Mouse (Mus musculus): ENCODE measurements around the gene Efhd1.
A peak's percentile ranks its signal among the peaks of the same experiment; 100 is the strongest.

Efhd1 gene

DNA sequence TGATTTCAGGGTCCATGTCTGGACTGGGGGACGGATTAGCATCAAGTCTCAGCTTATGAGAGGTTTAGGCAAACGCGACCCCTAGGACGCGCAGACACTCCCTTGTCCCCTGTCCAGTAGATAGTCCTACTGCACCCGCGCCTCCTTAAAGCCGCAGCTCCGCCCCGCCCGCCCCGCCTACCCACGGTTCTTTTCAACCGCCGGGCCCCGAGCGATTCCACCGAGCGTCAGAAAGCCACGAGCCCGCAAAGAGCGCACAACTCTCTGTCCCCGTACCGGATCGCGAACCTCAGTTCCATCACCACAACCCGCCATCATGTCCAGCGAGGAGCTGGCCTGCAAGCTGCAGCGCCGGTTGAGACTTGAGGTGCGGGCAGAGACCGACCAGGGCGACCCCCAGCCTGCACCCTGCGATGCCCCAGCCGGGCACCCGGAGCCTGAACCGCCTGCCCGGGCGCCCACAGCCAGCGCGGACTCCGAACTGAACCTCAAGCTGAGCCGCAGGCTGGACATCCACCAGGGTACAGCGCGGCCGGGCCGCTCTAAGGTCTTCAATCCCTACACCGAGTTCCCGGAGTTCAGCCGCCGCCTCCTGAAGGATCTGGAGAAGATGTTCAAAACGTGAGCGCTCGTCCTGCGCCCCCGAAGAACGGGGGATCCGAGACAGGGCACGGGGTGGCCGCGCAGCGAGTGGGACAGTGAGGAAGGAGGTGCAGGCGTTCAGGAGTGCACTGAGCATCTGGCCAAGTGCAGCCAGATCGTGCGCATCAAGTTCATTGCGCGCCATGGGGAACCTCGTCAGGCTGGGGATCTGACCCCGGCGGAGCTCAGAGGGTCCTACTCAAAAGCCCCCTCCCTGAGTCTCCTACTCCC lies at the start of gene Efhd1:
Gene Efhd1, plus strand, starts transcription at position 230 of the 873 bp plus-strand sequence.
- no peak for DNase-seq (ENCODE audit: low read depth in 1 of 2, low spot score in 2 of 2)

DNA sequence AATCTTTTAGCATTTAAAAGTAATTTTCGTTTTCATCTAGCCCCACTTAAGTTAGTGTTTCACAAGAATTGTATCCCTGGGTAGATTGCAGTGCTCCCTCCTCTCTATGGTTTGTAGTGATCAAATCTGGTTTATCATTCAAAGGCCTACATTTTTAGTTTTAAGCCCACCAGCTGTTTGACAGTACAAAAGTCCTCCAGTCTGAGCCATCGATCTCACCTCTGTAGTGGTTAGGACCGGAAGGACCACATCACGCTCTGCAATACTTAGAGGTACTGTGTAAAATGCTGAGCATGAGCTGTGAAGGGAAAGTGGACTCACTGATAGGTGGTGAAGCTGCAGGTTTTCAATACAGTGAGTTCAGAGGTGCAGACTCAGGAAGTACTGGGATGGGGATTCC lies 49.4 kb upstream of the Efhd1 start:
- DNase-seq (ENCODE audit: low read depth in 1 of 2, low spot score in 2 of 2) = no peak

DNA sequence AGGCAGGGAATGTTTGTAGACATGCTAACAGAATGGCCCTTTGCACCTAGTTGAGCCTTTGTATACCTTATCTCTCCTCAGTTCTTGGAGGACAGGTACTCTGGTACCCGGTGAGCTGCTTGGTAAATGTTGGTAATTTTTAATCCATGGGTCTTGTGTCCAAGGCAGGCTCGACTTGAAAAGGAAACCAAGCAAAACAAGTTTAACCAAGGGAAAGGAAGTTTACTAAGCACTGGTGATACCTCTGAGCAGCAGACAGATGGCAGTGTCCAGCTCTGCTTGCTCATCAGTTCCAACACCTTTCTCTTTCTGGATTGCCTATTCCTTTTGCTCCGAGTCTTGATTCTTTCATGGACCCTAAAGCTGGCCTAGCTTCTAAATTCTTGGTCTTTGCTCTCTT lies 46.2 kb upstream of the Efhd1 start:
- DNase-seq (ENCODE audit: low read depth in 1 of 2, low spot score in 2 of 2) = no peak

DNA sequence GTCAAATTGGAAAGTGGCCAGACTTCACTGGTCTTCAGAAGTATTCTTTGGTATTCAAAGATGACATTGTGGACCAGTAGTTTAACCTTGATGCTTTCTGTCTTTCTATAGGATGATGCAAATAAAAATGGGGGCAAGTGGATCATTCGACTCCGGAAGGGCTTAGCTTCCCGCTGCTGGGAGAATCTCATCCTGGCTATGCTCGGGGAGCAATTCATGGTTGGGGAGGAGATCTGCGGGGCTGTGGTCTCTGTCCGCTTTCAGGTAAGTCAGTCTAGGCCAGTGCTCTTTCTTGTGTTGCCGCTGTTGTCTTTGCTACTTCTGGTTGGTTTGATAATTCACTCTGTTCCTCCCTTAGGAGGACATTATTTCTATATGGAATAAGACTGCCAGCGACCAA lies 38.4 kb upstream of the Efhd1 start:
- DNase-seq (ENCODE audit: low read depth in 1 of 2, low spot score in 2 of 2) = no peak

DNA sequence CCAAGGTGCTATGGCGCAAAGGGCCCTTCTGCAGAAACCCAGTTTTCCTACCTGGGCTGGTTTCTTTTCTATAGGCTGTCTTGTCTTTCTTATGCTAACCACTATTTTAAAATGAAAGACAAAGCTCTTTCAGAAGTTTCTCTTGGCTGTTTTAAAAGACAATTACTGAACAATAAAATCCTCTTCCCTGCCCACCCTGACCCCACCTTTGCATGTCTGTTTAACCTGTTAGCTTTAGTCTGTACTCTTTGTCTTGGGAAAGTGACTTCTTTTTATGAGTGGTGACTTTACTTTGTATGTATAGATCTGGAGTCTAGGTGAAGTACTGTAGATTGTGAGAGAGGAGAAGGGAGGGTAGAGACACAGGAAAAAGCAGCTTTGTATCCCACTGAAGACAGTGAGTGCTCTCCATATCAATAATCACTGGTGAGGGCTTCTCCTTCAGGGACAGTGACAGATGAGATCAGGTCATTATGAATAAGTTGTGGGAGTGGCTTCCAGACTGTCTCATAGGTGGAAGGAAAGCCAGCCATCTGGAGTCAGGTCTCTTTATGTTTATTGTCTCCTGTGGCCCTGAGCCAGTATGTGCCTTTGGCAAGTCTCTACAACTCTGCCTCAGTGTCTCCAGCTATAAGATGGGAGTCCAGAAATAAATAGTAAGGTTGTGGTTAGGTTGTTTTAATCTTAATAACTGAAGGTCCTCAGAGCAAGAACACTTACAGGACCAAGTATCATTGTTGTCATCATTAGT lies 37.6 kb upstream of the Efhd1 start:
- no peak for DNase-seq (ENCODE audit: low read depth in 1 of 2, low spot score in 2 of 2)

DNA sequence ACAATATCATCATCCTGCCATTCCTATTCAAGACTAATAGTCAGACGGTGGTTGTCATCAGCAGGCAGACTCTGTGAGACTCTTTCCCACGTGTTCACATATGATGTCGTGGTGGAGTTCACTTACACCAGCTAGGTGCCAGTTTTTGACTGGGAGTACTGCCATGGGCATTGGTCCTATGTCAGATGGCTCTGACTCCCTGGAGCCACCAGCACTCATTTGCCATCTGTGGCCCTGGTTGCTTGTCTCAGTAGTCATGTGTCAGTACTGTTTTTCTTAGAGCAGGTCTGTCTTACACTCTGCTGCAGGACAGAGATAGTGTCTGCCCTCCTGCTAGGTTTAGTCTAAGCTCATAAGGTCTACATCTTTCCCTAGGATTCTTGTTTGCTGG lies 37.0 kb upstream of the Efhd1 start:
- DNase-seq (ENCODE audit: low read depth in 1 of 2, low spot score in 2 of 2) = no peak

DNA sequence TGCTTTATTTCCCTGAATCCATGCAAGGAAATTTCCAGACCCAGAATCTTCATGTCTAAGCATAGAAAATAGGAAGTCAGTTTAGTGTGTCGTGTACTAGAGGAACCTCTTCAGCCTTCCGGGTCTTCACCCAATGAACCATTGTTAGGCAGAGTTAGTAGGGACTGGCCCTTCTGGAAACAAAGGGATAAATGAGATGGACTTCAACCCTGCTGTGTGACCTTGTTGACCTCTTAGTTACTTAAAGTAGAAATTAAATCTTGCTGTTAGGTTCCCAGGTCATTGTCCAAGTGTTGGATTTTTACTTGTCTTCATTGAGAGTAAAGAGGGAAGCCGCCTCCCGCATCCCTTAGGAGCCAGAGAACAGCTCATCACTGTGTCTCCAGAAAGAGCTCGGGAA lies 33.6 kb upstream of the Efhd1 start:
- DNase-seq (ENCODE audit: low read depth in 1 of 2, low spot score in 2 of 2) = no peak

DNA sequence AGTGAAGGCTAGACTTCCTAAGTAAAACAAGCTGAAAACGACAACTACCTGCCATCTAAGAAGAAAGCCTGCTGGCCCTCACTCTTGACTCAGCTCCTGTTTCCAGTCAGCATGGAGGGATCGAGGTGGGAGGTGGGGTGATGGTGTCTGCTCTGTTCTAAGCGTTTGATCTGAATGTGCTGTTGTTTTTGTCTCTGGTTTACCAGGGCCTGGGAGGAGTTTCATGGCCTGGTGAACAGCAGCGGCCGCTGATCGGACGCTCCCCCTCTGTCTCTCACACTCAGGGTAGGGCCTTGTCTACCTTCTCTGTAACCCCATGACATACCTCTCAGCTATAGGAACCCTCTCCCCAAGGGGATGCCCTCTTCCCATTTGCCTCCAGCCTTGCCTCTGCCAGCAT lies 32.0 kb upstream of the Efhd1 start:
- no peak for DNase-seq (ENCODE audit: low read depth in 1 of 2, low spot score in 2 of 2)

DNA sequence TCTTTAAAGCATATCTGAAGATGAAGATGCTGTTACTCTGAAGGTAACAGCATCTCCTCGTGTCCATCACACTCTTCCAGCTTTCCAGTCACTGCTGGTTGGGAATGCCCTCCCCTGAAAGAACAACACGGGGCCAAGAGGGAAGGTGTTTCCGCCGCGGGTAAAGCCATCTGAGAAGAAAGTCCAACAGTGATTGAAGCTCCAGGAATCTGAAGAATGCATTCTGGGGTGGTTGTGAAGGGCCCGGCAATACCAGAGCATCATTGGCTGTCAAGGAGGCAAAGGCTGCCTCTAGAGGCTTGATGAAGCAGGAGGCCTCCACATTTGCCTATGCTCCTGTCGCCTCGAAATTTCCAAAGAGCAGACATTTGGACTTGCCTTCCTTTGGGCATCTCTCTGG lies 25.1 kb upstream of the Efhd1 start:
- no peak for DNase-seq (ENCODE audit: low read depth in 1 of 2, low spot score in 2 of 2)

DNA sequence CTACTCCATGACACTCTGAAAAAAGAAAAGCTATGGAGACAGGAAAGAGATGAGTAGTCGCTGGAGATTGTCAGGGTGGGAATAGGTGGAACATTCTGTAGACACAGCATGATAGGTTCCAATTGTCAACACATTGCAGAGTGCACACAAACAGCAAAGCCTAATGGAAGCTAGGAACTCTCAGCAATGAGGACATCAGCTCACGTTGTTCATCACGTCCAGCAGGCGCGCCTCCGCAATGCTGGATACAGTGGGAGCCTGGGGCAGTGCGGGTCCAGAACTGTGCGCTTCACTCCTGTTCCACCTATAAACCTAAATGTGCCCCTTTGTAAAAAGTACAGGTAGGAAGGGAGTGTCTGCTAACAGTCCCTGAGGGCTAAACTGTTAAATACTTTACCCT lies 21.1 kb upstream of the Efhd1 start:
- DNase-seq (ENCODE audit: low read depth in 1 of 2, low spot score in 2 of 2) = no peak

DNA sequence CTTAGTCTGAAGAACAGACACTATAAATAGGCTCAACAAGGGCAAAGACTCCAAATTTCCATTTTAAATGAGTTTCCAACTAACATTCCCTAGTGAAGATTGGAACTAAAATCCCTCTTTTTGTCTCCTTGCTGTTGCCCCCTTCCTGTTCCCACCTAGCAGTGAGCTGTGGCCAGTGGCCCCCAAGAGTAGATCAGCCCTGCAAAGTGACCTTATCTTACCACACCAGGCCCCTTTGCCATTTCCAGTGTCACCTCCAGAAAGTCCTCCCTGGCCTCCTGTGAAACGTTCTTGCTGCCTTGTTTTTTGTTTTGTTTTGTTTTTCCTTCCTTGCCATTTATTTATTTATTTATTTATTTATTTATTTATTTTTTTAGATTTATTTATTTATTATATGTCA lies 18.7 kb upstream of the Efhd1 start:
- DNase-seq (ENCODE audit: low read depth in 1 of 2, low spot score in 2 of 2) = no peak

DNA sequence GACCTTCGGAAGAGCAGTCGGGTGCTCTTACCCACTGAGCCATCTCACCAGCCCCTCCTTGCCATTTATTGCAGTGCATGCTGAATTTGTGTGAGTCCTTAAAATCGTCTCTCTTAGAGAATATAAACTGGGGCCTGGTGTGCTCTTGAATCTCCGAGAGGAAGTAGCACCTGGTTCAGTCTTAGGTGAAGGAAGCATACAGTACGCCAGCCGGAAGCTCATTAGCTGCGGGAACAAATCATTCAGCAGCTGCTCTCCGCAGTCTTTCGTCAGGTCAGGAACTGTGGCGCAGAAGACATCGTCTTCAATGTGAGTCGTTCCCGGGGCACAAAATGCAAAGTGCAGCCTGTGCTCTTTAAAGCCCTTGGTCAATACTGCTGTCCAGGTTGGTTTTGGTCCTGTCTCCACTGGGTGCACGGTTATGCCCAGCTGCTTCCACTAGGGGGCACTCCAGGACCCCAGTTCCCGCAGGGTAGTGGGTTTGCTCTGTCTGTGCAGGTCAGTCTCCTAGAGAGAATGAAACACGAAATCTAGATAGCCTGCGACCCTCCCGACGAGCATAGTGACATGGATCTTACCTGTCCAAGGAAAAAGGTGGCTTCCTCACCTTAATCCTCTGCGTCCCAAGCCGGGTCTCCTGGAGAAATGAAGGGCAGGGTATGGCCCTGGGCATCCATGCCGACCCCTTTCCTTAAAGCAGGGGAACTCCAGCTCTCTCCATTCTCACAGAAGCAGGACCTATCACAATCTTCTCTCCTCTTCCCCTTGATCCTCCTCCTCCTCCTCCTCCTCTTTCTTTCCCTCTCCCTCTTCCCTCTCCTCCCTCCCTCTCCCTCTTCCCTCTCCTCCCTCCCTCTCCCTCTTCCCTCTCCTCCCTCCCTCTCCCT lies 18.0 kb upstream of the Efhd1 start:
- DNase-seq (ENCODE audit: low read depth in 1 of 2, low spot score in 2 of 2) = peak in 1 of 2 experiments; percentile 56

DNA sequence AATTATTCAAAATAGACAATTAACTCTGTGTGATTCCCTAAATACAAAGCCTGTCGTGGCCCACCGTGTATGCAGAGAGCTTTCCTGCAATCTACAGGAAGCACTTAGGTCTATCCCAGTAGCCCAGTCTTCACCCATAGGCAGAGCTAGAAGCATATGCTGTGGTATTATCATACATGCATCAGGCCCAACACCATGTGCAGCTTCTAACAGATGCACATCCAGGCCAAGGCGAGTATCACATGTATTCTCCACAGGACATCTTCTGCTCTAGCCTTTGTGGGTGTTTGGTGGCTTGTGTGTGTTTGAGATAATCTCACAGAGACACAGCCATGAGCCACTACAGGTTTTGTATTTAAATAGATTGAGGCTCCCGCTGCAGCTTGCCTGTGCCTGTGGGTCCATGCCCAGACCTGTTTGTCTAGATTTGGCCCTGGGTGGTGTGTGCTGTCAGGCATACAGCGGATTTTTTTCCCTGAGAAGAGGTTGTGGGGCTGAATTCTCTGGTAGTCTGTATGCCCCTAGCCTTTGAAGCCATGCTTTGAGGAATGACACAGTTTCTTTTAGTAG lies 12.0 kb upstream of the Efhd1 start:
- DNase-seq (ENCODE audit: low read depth in 1 of 2, low spot score in 2 of 2) = no peak

DNA sequence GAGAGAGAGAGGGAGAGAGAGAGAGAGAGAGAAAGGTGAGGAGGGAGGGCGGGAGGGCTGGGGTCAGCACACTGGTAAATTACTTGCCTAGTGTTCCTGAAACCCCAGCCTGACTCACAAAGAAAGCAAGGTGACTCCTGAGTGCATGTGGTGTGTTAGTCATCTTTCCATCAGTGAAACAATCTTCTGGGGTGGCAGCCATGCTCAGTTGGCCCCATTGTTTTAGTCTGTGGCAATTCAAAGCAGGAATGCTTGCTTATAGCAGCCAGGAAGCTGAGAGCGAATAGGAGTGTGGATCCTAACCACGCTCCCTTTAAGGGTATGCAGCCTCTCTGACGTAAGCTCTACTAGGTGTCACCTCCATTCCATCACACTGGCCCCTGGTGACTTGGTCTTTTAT lies 9.0 kb upstream of the Efhd1 start:
- no peak for DNase-seq (ENCODE audit: low read depth in 1 of 2, low spot score in 2 of 2)

DNA sequence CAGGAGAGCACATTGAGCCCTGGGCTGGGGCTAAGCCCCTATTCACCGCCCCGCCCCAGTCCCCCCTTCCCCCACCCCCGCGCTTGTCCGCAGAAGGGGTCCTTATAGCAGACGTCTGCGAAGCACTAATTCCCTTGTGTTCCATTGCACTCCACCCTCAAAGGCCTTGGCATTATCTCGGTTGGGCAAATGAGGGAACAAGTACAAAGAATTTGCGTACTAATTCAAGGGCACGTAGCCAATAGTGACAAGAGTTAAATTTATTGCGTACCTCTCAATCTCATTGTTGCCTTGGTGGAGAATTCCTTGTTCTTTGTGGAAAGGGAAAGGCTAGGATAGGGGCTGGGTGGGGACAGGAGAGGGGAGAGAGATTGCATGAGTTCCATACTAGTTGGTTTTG lies 6.5 kb upstream of the Efhd1 start:
- no peak for DNase-seq (ENCODE audit: low read depth in 1 of 2, low spot score in 2 of 2)

DNA sequence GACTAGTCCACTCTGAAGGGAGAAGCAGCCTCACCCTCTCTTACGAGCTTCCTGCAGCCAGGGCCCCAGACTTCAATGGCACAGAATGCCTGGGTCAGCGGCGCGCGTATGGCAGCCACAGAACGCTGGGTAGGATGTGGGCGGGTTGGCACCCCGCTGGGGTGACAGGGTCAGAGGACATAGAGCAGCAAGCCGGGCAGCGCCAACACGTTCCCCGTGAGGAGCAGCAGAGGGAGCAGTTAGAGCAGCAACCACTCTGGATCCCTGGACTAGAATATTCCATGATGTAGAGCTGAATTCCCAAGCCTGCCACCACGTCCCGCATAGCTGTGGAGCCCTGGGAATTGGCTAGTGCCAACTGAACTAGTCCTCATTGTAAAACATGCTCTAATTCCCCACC lies 5.7 kb upstream of the Efhd1 start:
- no peak for DNase-seq (ENCODE audit: low read depth in 1 of 2, low spot score in 2 of 2)

DNA sequence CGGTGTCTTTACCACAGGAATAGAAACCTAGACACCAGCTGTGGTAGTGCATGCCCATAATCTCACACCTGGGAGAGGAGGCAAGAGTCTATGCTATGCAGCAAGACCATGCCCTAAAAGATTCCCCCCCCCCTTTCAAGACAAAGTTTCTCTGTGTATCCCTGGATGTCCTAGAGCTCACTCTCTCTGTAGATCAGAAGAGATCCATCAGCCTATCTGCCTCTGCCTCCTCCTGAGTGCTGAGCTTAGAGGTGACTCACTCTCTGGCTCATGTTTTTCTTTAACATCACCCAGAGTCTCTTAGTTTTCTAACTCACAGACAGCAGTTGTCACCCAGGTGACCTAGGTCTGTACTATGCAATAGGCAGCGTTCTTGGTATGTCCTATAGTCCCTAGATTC lies 4.8 kb upstream of the Efhd1 start:
- no peak for DNase-seq (ENCODE audit: low read depth in 1 of 2, low spot score in 2 of 2)

DNA sequence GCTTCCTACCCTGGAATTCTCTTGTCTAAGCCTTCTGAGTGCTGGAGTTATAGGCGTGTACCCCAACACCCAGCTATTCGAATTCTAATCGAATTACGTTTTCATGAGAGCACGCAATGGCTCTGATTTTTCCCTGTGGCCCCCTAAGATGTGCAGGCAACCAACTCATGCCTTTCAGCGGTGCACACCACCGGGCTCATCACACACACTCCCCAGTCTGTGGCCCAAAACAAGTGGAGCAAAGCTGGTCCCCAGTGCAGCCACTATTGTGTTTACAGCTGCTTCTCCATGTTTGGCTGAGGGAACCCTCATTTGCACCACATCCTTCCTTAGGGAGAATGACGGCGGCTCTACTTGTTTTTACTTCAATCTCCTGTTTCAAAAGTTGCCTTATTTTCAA lies 906 bp upstream of the Efhd1 start:
- DNase-seq (ENCODE audit: low read depth in 1 of 2, low spot score in 2 of 2) = no peak

DNA sequence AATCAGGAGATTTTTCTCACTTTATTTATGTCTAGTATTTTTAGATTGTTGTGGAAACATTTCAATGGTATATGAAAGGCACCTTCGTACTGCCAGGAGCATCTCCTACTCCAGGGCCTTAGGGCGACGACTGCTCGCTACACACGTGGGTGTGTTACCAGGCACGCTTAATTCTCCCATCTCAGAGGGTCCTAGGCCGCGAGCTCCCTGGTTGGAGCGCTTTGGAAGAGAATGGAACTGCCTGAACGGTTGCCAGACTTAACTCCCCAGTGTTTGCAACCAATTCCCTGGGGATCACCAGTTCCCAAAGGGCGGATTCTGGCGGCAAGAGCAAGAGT lies 398 bp upstream of the Efhd1 start:
- DNase-seq (ENCODE audit: low read depth in 1 of 2, low spot score in 2 of 2) = no peak

DNA sequence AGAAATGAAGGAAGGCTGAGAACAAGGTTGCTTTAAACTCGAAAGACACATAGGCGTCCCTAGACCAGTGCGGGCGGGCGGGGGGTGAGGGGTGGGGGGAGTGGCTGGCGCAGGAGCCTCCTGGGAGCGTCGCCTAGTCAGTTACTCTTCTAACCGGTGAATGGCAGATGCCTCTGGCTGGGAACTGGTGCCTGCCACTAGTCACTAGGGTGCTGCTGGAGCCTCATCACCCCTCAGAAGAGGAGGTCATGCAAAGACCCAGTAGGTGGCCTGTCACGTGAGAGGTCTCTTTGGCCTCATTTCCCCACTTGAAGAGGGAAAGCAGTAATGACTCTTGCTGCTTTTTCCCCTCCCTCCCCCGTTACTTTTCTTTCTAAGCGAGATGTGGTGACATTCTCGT lies 1.0 kb downstream of the Efhd1 start:
- no peak for DNase-seq (ENCODE audit: low read depth in 1 of 2, low spot score in 2 of 2)

DNA sequence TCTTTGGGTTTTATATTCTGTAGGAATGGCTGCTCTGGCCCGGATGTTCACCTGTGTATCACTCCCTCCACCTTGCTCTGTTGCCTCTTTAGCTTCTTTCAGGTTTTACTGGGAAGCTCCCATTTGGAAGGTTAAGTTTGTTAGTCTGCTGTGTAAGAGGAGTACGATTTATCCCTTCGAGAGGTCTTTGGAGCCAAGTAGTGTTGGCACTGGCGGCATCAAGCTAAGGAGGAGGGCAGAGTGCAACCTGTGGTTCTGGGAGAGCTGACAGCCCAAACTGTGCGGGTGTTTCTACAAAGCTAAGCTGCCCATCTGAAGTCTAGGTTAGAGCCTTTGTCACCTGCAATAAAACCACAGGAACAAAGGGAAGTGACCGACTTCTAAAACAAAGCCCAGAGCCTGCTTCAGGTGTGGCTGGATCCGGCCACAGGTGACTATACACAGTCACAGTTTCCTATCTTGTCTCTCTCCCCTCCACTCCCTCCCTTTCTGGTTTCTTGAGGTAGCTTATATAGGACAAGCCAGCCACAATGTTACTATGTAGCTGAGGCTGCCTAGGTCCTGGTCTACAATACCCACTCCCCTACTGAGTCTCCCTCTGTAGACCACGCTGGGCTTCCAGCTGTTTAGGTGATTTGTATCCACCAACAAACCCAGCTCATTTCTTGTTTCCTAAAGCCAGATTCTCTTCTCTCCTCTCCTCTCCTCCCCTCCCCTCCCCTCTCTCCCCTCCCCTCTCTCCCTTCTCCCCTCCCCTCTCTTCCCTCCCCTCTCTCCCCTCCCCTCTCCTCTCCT lies 2.3 kb downstream of the Efhd1 start:
- DNase-seq (ENCODE audit: low read depth in 1 of 2, low spot score in 2 of 2) = no peak
